Mouse (Mus musculus): ENCODE data around the gene Esyt1.
"Not testable (repeated sequence)": the region's sequence is repeated elsewhere in the genome, so short reads cannot be mapped to it uniquely, and the experiment has no call there.

Esyt1 gene

DNA sequence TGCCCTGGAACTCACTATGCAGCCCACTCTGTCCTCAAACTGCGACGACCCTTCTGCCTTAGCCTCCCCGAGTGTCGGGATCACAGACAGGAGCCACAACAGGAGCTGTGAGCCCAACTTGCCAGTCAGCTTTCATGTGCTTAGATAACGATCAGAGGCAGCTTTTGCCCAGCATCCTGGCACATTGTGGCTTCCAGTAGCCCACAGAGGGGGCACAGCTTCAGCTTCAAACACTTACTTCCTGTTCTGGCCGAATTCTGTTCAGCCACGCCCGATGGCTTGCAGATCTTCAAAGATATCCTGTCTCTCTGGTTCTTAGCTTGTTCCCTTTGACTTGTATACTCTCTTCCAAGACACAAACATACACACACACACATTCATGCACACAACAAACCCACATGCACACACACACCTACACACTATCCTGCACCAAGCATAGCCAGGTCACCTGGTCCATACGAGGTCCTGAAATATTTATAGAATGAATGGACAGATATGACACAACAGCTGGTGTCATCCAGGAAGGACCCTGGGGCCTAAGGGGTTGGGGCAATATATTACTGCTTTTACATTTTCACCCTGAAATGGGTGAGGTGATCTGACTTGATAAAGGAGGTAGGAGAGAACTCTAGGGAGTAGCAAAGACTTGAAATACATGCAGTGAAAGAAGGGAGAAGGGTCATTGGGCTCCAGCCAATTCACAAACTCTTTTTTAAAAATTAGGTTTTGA is 20.9 kb downstream of the Esyt1 start:
- DNase-seq (ENCODE audit: low read depth, low spot score): no peak

GRCm38 (mm10) chr10:128504012-128504411 is 21.7 kb downstream of the Esyt1 start:
- no peak for DNase-seq (ENCODE audit: low read depth, low spot score)

- DNase-seq (ENCODE audit: low read depth, low spot score): no peak
Observed at GRCm38 (mm10) chr10:128503532-128503931, 22.1 kb downstream of the Esyt1 start.

GRCm38 (mm10) chr10:128502341-128502740 is 23.3 kb downstream of the Esyt1 start:
- DNase-seq (ENCODE audit: low read depth, low spot score): no peak

DNA sequence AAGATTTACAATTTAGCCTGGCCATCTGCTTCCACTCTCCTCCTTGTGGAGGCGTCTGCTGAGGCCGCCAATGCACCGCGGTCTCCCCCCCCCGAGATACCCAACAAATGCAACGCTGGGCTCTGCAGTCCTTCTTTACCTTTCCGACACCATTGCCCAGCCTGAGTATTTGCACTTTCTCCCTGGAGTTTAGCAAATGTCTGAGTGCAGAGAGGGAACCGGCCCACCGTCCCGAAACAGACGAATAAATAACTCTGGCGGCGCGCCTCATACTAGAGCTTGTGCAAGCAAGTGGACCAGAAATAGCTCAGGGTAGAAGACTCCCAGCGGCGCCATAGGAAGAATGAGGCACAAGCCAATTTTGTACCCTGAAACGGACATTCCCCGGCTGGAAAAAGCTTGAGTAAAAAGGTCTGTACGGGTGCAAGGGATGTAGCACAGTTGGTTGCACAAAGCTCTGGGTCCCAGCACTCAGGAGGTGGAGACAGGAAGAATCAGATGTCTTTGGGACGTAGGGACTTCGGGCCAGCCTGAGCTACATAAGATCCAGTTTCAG is 26.5 kb downstream of the Esyt1 start:
- peak; percentile 22 for DNase-seq (ENCODE audit: low read depth, low spot score)

DNA sequence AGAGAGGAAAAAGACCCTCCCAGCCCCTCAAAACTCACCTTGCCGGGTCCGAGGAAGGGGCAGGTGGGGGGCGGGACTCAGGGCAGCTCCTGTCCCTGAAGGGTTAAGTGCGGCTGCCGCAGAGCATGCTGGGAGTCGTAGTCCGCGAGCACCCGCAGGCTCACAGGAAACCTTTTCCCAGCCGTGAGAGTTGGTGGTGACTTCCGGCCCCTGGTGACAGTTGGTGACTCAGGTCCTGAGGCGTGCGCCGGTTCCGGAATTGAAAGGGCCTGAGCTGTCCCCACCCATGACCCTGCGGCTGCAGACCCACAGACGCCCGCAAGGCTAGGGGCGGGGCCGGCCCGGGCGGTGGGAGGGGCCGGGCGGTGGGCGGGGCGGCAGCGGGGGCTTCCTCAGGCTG is 27.1 kb downstream of the Esyt1 start, which contains the start of gene Myl6b:
Gene Myl6b, minus strand, starts transcription at position 96 of the 400 bp plus-strand sequence.
- DNase-seq (ENCODE audit: low read depth, low spot score): peak; percentile 86

GRCm38 (mm10) chr10:128497134-128497737 is 28.4 kb downstream of the Esyt1 start:
- no peak for DNase-seq (ENCODE audit: low read depth, low spot score)

GRCm38 (mm10) chr10:128496509-128497077 is 29.1 kb downstream of the Esyt1 start:
- no peak for DNase-seq (ENCODE audit: low read depth, low spot score)

DNA sequence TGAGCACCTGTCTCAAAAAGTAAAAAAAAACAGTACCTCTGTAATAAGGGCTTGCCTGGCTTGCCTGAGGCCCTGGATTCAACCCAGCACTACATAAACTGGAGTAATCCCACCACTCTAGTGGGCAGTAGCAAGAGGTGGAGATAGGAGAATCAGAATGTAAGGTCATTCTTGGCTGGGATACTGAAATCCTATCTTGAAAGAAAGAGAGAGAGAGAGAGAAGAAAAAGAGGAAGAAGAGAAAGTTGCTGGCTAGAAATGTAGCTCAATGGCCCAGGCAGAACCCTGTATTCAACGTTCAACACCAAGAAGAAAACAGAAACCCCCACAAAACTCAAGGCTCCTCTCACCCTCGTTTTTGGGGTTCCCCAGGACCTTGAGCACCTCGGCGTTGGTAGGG is 29.8 kb downstream of the Esyt1 start:
- no peak for DNase-seq (ENCODE audit: low read depth, low spot score)

DNA sequence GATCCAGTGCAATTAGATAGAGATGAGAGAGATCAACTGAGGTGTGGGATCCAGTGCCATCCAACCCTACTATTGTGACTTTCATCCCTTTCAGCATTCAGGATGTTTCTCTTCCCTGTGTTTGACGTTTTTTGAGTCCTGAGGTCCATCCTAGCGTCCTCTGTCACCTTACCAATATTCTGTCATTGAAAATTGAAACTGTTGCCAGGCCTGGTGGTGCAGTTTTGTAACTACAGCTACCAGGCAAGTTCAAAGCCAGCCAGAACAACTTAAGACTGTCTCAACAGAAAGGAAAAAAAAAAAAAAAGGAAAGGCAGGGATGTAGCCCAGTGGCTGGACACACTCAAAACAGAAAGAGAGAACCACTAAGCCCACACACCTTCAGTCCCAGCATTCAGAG is 30.4 kb downstream of the Esyt1 start:
- no peak for DNase-seq (ENCODE audit: low read depth, low spot score)

DNA sequence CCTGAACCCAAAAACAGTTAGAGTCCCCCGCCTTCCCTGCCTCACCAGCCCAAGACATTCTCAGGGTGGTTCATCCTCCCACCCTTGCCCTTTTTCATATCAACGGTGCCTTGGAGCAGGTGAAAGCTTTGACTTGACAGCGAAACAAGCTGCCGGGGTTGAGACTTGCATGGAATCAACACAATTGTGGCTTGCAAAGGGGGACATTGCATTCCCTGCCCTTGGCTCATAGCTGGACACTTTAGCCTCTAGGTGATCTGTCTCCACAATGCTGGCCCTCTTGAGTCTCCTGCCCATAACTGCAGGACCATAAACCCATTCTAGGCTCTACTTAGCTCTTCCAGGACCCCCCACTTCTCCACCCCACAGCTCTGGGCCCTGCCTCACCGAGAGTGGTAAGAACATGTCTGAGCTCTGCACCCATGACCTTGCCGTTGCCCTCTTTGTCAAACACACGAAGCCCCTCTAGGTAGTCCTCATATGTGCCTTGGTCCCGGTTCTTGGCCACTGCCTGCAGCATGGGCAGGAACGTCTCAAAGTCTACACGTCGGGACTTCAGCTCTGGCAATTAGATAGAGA is 30.9 kb downstream of the Esyt1 start:
- no peak for DNase-seq (ENCODE audit: low read depth, low spot score)

GRCm38 (mm10) chr10:128493695-128494666 is 31.7 kb downstream of the Esyt1 start, which contains the start of gene Myl6:
Gene Myl6 (minus strand): TSS chr10:128494145.
- DNase-seq (ENCODE audit: low read depth, low spot score): peak; percentile 97

- no peak for DNase-seq (ENCODE audit: low read depth, low spot score)
Observed at GRCm38 (mm10) chr10:128493319-128493694, 32.4 kb downstream of the Esyt1 start.

GRCm38 (mm10) chr10:128492633-128493311 is 32.9 kb downstream of the Esyt1 start:
- DNase-seq (ENCODE audit: low read depth, low spot score): no peak

GRCm38 (mm10) chr10:128492051-128492450 is 33.6 kb downstream of the Esyt1 start:
- DNase-seq (ENCODE audit: low read depth, low spot score): not testable (repeated sequence)

GRCm38 (mm10) chr10:128491495-128491894 is 34.2 kb downstream of the Esyt1 start:
- no peak for DNase-seq (ENCODE audit: low read depth, low spot score)

DNA sequence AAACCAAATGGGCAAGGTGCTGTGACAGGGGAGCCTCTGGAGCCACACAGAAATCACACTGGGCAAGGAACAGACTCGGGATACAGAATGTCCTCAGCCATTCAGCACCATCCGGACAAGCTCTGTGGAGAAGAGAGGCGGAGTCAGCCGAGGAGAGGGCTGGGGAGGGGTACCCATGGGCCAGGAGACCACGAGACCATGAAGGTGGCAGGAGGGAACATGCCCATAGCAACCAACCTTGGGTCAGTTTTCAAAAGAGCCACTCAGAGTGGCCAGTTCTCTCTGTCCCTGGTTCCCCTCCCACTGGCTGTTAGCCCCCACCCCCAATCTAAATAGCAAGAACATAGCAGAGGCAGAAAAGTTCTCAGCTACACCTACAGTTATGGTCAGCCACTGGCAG is 34.8 kb downstream of the Esyt1 start:
- no peak for DNase-seq (ENCODE audit: low read depth, low spot score)

GRCm38 (mm10) chr10:128490232-128490631 is 35.4 kb downstream of the Esyt1 start:
- no peak for DNase-seq (ENCODE audit: low read depth, low spot score)

DNA sequence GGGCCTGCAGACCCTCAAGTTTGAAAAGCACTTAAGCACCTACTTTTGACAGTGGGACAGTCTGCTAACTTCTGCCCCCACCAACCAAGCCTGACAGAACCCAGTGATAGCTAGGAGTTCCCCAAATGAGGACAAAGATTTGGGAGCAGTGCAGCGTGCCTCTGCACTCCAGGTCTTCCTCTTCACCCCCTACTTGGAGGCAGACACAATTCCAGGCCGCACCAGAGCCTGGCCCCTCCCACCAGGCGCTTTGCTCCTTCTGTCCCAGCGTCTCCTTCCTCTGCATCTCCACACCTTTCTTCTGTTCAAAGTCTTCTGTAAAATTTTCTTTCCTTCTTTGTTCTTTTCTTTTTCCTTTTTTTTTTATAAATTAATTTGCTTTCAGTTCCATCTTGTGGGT is 35.9 kb downstream of the Esyt1 start:
- no peak for DNase-seq (ENCODE audit: low read depth, low spot score)

DNA sequence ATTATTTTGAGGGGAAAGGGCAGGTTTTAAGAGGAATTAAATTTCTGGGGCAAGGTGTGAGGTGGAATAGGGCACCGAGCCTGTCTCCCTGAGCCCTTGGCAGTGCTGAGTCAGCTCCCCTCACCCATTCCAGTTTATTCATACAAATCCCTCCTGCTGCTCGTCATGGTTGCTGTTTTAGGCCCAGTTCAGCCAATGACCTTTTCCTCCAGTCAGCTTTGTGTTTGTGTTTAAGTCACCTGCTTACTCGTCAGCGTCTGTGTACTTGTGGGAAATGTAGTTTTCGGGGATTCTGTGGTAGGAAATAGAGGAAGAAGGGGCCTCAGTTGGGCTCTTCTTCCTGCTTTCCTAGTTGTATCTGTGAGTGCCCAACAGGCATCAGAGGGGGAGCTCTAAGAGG is 36.3 kb downstream of the Esyt1 start:
- no peak for DNase-seq (ENCODE audit: low read depth, low spot score)
